Mouse (Mus musculus) cerebellum, adult 2 months (tissue): ENCODE results near the gene H2-Q1.
"Not testable (repeated sequence)": the region's sequence is repeated elsewhere in the genome, so short reads cannot be mapped to it uniquely, and the experiment has no call there.

Source experiments
- CTCF ChIP-seq: fragments of 200-500 bp; IDR thresholded peaks from 2 replicates; pipeline ENCODE4 v1.5.1; 2011; ENCODE audit warnings: low read depth, mild to moderate bottlenecking, control low read depth, low read length, moderate library complexity, borderline replicate concordance; ENCODE audit not compliant: insufficient read depth
- POLR2A ChIP-seq: fragments of 200-500 bp; IDR thresholded peaks from 2 replicates; pipeline ENCODE4 v1.6.1; 2011; ENCODE audit warnings: low read length, control low read depth, borderline replicate concordance; ENCODE audit not compliant: insufficient read depth

- TF ChIP-seq POLR2A, CTCF: not testable (repeated sequence)
Measured at GRCm38 (mm10) chr17:35304921-35305320, 15.3 kb upstream of the H2-Q1 start.
